Mouse (Mus musculus): ENCODE measurements around the gene Adam11. TPM values are rescaled to one million over a fixed set of nuclear protein-coding genes. Genes with fewer than 3 reads are reported as not detected.

The Adam11 gene
- polyA plus RNA-seq, 1 experiment: 30.2 TPM

DNA sequence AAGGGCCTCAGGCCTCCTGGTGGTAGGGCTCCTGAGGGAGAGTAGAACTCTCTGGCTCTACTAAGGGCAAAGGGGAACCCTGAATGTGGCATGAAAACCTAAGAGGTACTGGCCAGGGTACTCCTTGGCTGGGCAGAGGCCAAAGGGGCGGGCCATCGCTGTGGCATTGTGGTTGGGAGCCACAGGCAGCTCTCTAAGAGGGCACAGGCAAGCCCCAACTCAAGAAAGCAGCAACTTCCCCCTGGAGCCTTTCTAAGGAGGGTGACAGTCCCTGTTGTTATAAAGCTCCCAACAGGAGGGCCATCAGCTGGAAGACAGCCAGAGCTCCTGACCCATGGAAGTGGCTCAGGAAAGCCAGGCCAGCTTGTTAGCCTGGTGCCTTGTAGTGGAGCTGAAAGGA, 2.3 kb upstream of the Adam11 start:
- DNase-seq: no peak

DNA sequence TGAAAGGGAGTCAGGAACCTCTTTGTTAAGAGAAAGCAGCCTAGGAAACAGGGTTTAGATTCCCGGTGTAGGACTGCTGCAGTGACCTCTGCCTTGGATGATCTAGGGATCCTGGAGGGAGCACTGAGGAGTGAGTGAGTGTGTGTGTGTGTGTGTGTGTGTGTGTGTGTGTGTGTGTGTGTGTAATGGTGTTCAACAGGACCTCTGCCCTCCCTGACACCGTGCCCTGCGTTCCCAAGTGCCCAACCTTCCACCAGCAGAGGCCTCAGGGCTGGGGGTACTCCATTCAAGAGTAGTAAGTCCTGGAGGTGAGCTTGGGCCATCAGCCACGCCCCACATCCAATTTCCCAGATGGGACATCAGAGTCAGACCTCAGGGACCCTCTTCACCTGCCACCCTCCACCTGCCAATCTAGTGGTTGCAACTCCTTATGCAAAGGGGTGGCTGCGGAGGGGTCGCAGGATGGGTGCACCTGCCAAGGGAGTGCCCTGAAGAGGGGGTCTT, 382 bp upstream of the Adam11 start:
- WGBS: 67% methylated on average over 6 of the region's 6 CpGs
- no peak overlapping the region for H3K4me3 ChIP-seq (ENCODE audit: control insufficient read depth, insufficient read depth, low read length)
- no peak for DNase-seq
- TF ChIP-seq CTCF (IDR thresholded peaks at IDR 0.05; ENCODE audit: borderline replicate concordance, control insufficient read depth, extremely low read depth, insufficient read depth, low read length, poor library complexity): no peak
- TF ChIP-seq POLR2A (IDR thresholded peaks at IDR 0.05; ENCODE audit: control insufficient read depth, extremely low read depth, insufficient read depth, low read length, poor library complexity): no peak
- peaks cover 11% of the 10 kb centered on the region for H3K4me1 ChIP-seq (replicated peaks; ENCODE audit: control insufficient read depth, insufficient read depth, low read length)
- H3K36me3 ChIP-seq (ENCODE audit: control insufficient read depth, insufficient read depth, low read length): no peaks in the 10 kb centered on the region
- no peak overlapping the region for H3K27ac ChIP-seq (ENCODE audit: control insufficient read depth, insufficient read depth, low read length)
- peaks cover 12% of the 10 kb centered on the region for H3K27me3 ChIP-seq (ENCODE audit: control insufficient read depth, insufficient read depth, low read length)

More for the DNA sequence above, 2.3 kb upstream of the Adam11 start:
- no peak overlapping the region for H3K4me3 ChIP-seq (ENCODE audit: control insufficient read depth, insufficient read depth, low read length)
- 38% methylated on average over 2 of the region's 2 CpGs for WGBS
- no peaks in the 10 kb centered on the region for H3K36me3 ChIP-seq (ENCODE audit: control insufficient read depth, insufficient read depth, low read length)
- H3K4me1 ChIP-seq (replicated peaks; ENCODE audit: control insufficient read depth, insufficient read depth, low read length): peaks cover 29% of the 10 kb centered on the region
- no peak overlapping the region for H3K27ac ChIP-seq (ENCODE audit: control insufficient read depth, insufficient read depth, low read length)
- H3K27me3 ChIP-seq (ENCODE audit: control insufficient read depth, insufficient read depth, low read length): peaks cover 12% of the 10 kb centered on the region
- TF ChIP-seq CTCF (IDR thresholded peaks at IDR 0.05; ENCODE audit: borderline replicate concordance, control insufficient read depth, extremely low read depth, insufficient read depth, low read length, poor library complexity) (no peak), POLR2A (IDR thresholded peaks at IDR 0.05; ENCODE audit: control insufficient read depth, extremely low read depth, insufficient read depth, low read length, poor library complexity) (no peak)

DNA sequence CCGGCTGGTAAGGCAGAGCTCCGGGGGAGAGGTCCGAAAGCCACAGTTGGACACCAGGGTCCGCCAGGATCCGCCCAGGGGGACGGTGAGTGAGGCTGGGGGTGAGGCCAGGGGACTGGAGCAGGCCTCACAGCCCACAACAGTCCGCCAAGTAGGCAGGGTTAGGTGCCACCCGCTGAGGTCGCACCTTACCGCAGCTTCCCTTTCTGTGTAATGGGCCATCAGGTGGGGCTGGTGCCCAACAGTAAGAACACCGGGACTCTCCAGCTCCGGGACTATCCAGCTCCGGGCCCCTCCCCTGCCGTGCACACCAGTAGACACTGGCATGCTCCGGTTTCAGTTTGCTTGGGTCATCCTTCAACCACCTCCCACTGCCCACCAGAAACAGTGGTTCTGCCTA, 1.0 kb downstream of the Adam11 start:
- Histone ChIP-seq H3K27me3 (ENCODE audit: control insufficient read depth, insufficient read depth, low read length) (peaks cover 12% of the 10 kb centered on the region), H3K4me3 (ENCODE audit: control insufficient read depth, insufficient read depth, low read length) (peak overlapping the region; percentile 36)

DNA sequence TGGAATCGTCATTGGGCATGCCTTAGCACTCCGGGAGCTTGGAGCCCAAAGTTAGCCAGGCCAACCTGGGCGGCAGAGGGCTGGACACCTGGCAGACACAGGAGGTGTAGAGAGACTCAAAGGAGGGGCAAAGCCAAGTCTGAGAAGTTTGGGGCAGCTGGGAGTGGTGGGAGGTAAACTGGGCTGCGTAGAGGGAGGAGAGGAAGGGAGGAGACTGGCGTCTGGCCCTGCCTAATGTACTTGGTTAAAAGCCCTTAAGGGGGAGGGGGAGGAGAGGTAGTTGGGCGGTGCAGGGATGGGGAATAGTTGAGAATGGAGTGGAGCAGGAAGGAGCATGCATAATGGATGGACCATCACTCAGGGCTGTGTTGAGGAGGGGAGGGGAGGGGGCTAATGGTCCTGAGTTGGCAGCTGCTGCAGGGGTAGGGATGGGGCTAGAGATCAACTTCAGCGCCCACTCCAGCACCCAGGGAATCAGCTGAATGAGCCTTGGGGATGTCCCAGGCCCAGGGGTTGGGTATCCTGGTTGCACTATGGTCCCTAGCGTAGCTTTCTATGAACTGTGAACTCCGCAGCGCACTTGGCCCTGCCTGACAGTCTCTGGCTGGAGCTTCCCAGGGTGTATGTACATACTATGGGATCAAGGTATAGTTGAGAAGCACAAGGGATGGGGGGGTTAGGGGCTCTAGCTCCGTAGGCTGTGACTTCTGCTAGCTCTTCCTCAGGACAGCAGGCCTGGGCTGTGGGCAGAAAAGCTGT, 1.9 kb downstream of the Adam11 start:
- peaks cover 12% of the 10 kb centered on the region for H3K27me3 ChIP-seq (ENCODE audit: control insufficient read depth, insufficient read depth, low read length)
- no peaks in the 10 kb centered on the region for H3K36me3 ChIP-seq (ENCODE audit: control insufficient read depth, insufficient read depth, low read length)
- H3K4me1 ChIP-seq (replicated peaks; ENCODE audit: control insufficient read depth, insufficient read depth, low read length): peaks cover 11% of the 10 kb centered on the region
- no peak for DNase-seq
- TF ChIP-seq CTCF (IDR thresholded peaks at IDR 0.05; ENCODE audit: borderline replicate concordance, control insufficient read depth, extremely low read depth, insufficient read depth, low read length, poor library complexity) (no peak), POLR2A (IDR thresholded peaks at IDR 0.05; ENCODE audit: control insufficient read depth, extremely low read depth, insufficient read depth, low read length, poor library complexity) (no peak)
- H3K4me3 ChIP-seq (ENCODE audit: control insufficient read depth, insufficient read depth, low read length): no peak overlapping the region
- 92% methylated on average over 11 of the region's 11 CpGs for WGBS
- H3K27ac ChIP-seq (ENCODE audit: control insufficient read depth, insufficient read depth, low read length): no peak overlapping the region

More for the DNA sequence above, 1.0 kb downstream of the Adam11 start:
- Histone ChIP-seq H3K36me3 (ENCODE audit: control insufficient read depth, insufficient read depth, low read length) (no peaks in the 10 kb centered on the region), H3K4me1 (replicated peaks; ENCODE audit: control insufficient read depth, insufficient read depth, low read length) (peaks cover 11% of the 10 kb centered on the region), H3K27ac (ENCODE audit: control insufficient read depth, insufficient read depth, low read length) (no peak overlapping the region)
- TF ChIP-seq POLR2A (IDR thresholded peaks at IDR 0.05; ENCODE audit: control insufficient read depth, extremely low read depth, insufficient read depth, low read length, poor library complexity) (no peak), CTCF (IDR thresholded peaks at IDR 0.05; ENCODE audit: borderline replicate concordance, control insufficient read depth, extremely low read depth, insufficient read depth, low read length, poor library complexity) (no peak)
- no peak for DNase-seq
- 9% methylated on average over 15 of the region's 15 CpGs for WGBS

DNA sequence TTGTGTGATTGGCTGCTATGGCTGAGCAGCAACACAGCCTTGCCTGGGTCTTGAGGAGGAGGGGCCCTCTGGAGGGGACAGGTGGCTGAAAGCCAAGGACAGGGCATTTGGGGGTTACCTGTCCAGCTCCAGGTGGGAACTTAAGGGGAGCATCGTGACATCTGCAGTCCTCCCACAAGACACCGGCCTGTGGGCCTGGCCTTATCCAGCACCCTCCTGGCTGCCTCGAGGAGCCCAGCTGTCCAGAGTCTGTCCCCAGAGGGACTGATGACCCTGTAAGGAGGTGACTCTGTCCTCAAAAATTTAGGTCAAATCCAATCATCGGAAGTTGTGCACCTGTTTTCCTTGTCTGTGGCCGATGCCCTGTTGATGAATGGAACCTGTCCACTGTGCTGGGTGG, 4.2 kb downstream of the Adam11 start:
- Histone ChIP-seq H3K27ac (ENCODE audit: control insufficient read depth, insufficient read depth, low read length) (no peak overlapping the region), H3K27me3 (ENCODE audit: control insufficient read depth, insufficient read depth, low read length) (peaks cover 12% of the 10 kb centered on the region), H3K36me3 (ENCODE audit: control insufficient read depth, insufficient read depth, low read length) (no peaks in the 10 kb centered on the region), H3K4me3 (ENCODE audit: control insufficient read depth, insufficient read depth, low read length) (no peak overlapping the region), H3K4me1 (replicated peaks; ENCODE audit: control insufficient read depth, insufficient read depth, low read length) (peaks cover 11% of the 10 kb centered on the region)
- no peak for TF ChIP-seq POLR2A (IDR thresholded peaks at IDR 0.05; ENCODE audit: control insufficient read depth, extremely low read depth, insufficient read depth, low read length, poor library complexity)
- no peak for TF ChIP-seq CTCF (IDR thresholded peaks at IDR 0.05; ENCODE audit: borderline replicate concordance, control insufficient read depth, extremely low read depth, insufficient read depth, low read length, poor library complexity)
- WGBS: 94% methylated on average over 5 of the region's 5 CpGs
- DNase-seq: no peak

DNA sequence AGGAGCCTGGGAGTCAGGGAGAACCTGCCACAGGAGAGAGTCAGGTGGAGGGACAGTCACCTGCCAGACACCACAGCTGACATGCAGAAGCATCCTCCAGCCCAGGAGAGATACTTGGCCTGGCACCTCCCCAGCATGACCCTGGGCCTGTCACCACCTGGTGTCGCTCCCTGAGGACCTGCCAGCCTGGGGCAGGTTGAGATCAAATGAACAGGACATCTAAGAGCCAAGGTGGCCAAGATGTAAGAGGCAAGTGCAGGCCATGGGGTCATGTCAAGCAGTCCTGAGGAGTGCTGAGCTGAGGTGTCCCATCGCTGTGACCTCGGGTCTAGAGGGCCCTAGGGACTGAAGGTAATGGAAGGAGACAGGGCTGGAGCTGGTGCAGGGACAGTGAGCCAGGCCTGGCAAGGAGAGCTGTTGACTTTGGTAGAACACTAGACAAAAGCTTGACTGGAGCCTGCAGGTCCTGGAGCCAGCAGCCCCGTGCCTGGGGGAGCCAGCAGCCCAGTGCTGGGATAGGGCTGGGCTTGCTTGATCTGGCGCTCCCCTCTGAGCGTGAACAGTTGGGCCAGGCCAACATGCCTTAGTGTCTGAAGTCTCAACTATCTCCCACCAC, 5.9 kb downstream of the Adam11 start:
- no peak for DNase-seq
- Histone ChIP-seq H3K27me3 (ENCODE audit: control insufficient read depth, insufficient read depth, low read length) (peaks cover 4% of the 10 kb centered on the region), H3K27ac (ENCODE audit: control insufficient read depth, insufficient read depth, low read length) (no peak overlapping the region), H3K36me3 (ENCODE audit: control insufficient read depth, insufficient read depth, low read length) (no peaks in the 10 kb centered on the region), H3K4me3 (ENCODE audit: control insufficient read depth, insufficient read depth, low read length) (no peak overlapping the region), H3K4me1 (replicated peaks; ENCODE audit: control insufficient read depth, insufficient read depth, low read length) (peaks cover 4% of the 10 kb centered on the region; the same call in 1 of the 2 replicates)
- TF ChIP-seq CTCF (IDR thresholded peaks at IDR 0.05; ENCODE audit: borderline replicate concordance, control insufficient read depth, extremely low read depth, insufficient read depth, low read length, poor library complexity) (no peak), POLR2A (IDR thresholded peaks at IDR 0.05; ENCODE audit: control insufficient read depth, extremely low read depth, insufficient read depth, low read length, poor library complexity) (no peak)
- WGBS: 94% methylated on average over 6 of the region's 6 CpGs

All from thymus, adult 2 months (tissue).